Mouse (Mus musculus): ENCODE results near the gene Ttc9c. TPM values are rescaled to one million over a fixed set of nuclear protein-coding genes. Genes with fewer than 3 reads are reported as not detected.

Ttc9c gene
- polyA plus RNA-seq (2015; fragmentation: Nextera tagmentation; extraction: Ambion mirVana): 32.9 and 38.9 TPM in 2 replicates

DNA sequence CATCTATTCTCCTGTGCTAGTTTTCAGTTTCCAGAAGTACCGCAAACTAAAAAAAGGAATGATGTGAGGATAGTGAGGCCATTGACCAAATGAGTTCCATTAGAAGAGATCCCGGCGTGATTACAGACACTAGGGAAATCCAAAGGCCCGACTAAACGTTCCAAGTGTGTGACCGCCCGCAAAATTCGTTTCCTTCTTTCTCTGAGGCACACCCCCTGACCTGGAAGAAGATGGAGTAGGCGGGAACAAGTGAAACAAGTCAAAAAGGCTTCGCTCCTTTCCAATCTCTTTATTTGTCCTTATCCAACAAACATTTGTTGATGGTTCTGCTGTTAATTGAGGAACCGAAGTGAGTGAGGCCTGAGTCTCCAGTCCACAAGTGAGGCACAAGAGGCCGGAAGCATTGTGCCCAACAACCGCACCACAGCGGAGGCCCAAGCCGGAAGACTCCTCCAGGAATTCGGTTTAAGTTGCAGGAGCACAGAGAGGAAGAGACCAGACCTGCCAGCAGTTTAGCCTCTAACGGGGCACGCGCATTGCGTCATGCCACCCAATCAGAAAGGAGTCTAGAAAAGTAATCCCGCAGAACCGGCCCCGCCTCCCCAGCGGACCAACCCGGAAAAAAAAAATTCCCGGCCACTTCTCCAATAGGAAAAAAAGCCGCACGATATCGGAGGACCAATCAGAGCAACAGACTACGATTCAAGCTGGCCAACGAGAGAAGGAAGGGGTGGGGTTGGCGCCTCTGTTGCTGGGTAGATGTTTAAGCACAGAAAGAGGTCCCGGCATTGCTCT, at the start of gene Ttc9c:
Gene Ttc9c, minus strand, starts transcription at position 533 of the 795 bp plus-strand sequence.
- Histone ChIP-seq H3K4me2 (peak within 1 kb of the TSS; percentile 88), H3K36me3 (peaks cover 47% of the 10 kb centered on the region), H3K27me3 (replicated peaks) (no peaks in the 10 kb centered on the region), H3K9ac (peak within 1 kb of the TSS; percentile 99), H3K4me3 (peak within 1 kb of the TSS; percentile 99), H3K4me1 (peaks cover 42% of the 10 kb centered on the region), H3K27ac (replicated peaks) (peak within 1 kb of the TSS; percentile 99), H3K9me3 (no peaks in the 10 kb centered on the region)
- WGBS: under 1% methylated on average over 33 of the region's 33 CpGs
- ATAC-seq (ENCODE audit: extremely low read depth, insufficient number of reproducible peaks, low FRiP score, low TSS enrichment): peak; percentile 75

- H3K27ac ChIP-seq (replicated peaks): no peak overlapping the region
- 73% methylated on average over 6 of the region's 6 CpGs for WGBS
- H3K36me3 ChIP-seq: no peaks in the 10 kb centered on the region
- H3K9ac ChIP-seq: no peak overlapping the region
- H3K9me3 ChIP-seq: no peaks in the 10 kb centered on the region
- no peak for ATAC-seq (ENCODE audit: extremely low read depth, insufficient number of reproducible peaks, low FRiP score, low TSS enrichment)
- no peaks in the 10 kb centered on the region for H3K4me1 ChIP-seq
- H3K4me2 ChIP-seq: no peak overlapping the region
- H3K4me3 ChIP-seq: no peak overlapping the region
- no peaks in the 10 kb centered on the region for H3K27me3 ChIP-seq (replicated peaks)
These were observed 45.1 kb upstream of the Ttc9c start for GRCm38 (mm10) chr19:8864265-8864664.

DNA sequence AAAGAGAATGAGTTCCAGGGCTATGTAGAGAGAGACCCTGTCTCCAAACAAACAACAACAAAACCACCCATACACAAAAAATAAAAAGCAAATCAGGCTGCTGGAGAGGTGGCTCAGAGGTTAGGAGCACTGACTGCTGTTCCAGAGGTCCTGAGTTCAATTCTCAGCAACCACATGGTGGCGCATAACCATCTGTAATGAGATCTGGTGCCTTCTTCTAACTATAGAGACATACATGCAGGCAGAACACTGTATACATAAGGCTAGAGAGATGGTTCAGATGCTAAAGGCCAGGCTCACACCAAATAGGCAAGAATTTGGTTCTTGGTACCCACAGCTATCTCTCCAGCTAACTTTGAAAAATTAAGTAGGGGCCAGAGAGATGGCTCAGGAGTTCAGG, 39.9 kb upstream of the Ttc9c start:
- Histone ChIP-seq H3K9ac (no peak overlapping the region), H3K4me3 (no peak overlapping the region), H3K4me1 (no peaks in the 10 kb centered on the region), H3K36me3 (no peaks in the 10 kb centered on the region), H3K9me3 (no peaks in the 10 kb centered on the region), H3K27me3 (replicated peaks) (no peaks in the 10 kb centered on the region), H3K27ac (replicated peaks) (no peak overlapping the region), H3K4me2 (no peak overlapping the region)
- WGBS: 3% methylated on average over 1 of the region's 1 CpGs
- no peak for ATAC-seq (ENCODE audit: extremely low read depth, insufficient number of reproducible peaks, low FRiP score, low TSS enrichment)

- Histone ChIP-seq H3K9ac (no peak overlapping the region), H3K9me3 (no peaks in the 10 kb centered on the region), H3K27ac (replicated peaks) (no peak overlapping the region), H3K4me2 (no peak overlapping the region), H3K4me1 (no peaks in the 10 kb centered on the region), H3K27me3 (replicated peaks) (no peaks in the 10 kb centered on the region), H3K36me3 (no peaks in the 10 kb centered on the region), H3K4me3 (no peak overlapping the region)
- WGBS: 40% methylated on average over 4 of the region's 4 CpGs
- no peak for ATAC-seq (ENCODE audit: extremely low read depth, insufficient number of reproducible peaks, low FRiP score, low TSS enrichment)
These were observed 38.6 kb upstream of the Ttc9c start for GRCm38 (mm10) chr19:8857689-8858088.

DNA sequence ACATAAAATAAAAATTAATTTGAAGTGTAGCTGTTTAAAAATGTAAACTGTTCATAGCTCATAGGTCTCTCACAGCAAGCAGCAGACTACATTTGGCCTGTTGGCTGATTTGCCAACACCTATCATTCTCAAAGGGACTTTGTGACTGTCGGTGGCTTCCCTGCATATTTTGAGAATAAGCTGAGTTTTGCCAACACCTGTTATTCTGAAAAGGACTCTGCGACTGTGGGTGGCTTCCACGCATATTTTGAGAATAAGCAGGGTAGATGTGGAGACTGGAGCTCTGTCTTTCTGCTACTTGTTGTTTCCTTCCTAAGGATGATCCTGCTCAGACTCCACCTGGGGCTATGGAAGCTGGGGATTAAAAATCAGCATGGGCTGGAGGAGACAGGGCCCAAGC, 34.0 kb upstream of the Ttc9c start:
- Histone ChIP-seq H3K9ac (no peak overlapping the region), H3K27me3 (replicated peaks) (no peaks in the 10 kb centered on the region), H3K36me3 (peaks cover 10% of the 10 kb centered on the region), H3K9me3 (no peaks in the 10 kb centered on the region), H3K4me3 (no peak overlapping the region), H3K27ac (replicated peaks) (no peak overlapping the region), H3K4me1 (peaks cover 13% of the 10 kb centered on the region), H3K4me2 (no peak overlapping the region)
- WGBS: 74% methylated on average over 3 of the region's 3 CpGs
- ATAC-seq (ENCODE audit: extremely low read depth, insufficient number of reproducible peaks, low FRiP score, low TSS enrichment): no peak

DNA sequence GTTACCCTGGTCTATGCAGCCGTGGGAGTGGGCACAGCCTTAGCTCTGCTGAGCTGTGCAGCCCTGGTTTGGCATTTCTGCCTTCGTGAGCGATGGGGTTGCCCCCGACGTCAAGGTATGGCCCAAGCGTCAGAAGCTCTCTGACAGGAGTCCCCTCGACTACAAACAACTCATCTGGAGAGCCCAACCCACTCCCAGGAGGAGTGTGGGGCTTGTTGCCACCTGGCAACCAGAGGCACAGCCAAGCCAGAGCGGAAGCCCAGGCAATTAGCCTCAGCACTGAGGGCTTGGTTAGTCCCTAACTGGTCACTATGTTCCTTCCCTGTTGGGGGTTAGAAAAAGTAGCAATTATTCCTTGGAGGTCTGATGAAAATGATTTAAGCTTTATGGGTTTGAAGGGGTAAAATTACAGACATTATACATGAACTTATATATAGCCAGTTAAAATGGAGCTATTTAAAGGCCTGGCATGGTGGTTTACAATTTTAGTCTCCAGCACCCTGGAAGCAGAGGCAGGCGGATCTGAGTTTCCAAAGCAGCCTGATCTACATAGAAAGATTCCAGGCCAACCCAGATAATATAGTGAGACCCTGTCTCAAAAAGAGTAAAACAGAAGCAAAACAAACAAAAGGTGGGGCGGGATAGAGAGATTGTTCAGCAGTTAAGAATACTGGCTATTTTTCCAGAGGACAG, 33.2 kb upstream of the Ttc9c start:
- no peak for ATAC-seq (ENCODE audit: extremely low read depth, insufficient number of reproducible peaks, low FRiP score, low TSS enrichment)
- Histone ChIP-seq H3K9me3 (no peaks in the 10 kb centered on the region), H3K27me3 (replicated peaks) (no peaks in the 10 kb centered on the region), H3K4me2 (no peak overlapping the region), H3K4me1 (peaks cover 13% of the 10 kb centered on the region), H3K4me3 (no peak overlapping the region), H3K36me3 (peaks cover 18% of the 10 kb centered on the region), H3K9ac (no peak overlapping the region), H3K27ac (replicated peaks) (no peak overlapping the region)
- WGBS: 53% methylated on average over 10 of the region's 10 CpGs

GRCm38 (mm10) chr19:8851639-8852038, 32.5 kb upstream of the Ttc9c start:
- Histone ChIP-seq H3K36me3 (peaks cover 25% of the 10 kb centered on the region), H3K27ac (replicated peaks) (no peak overlapping the region), H3K9me3 (no peaks in the 10 kb centered on the region), H3K9ac (no peak overlapping the region), H3K4me1 (peaks cover 13% of the 10 kb centered on the region), H3K4me3 (no peak overlapping the region), H3K4me2 (no peak overlapping the region), H3K27me3 (replicated peaks) (no peaks in the 10 kb centered on the region)
- ATAC-seq (ENCODE audit: extremely low read depth, insufficient number of reproducible peaks, low FRiP score, low TSS enrichment): no peak
- 46% methylated on average over 7 of the region's 7 CpGs for WGBS

- no peaks in the 10 kb centered on the region for H3K9me3 ChIP-seq
- H3K27ac ChIP-seq (replicated peaks): peak within 1 kb of the TSS; percentile 61
- peaks cover 37% of the 10 kb centered on the region for H3K36me3 ChIP-seq
- H3K4me2 ChIP-seq: peak within 1 kb of the TSS; percentile 47
- 17% methylated on average over 7 of the region's 7 CpGs for WGBS
- no peak for ATAC-seq (ENCODE audit: extremely low read depth, insufficient number of reproducible peaks, low FRiP score, low TSS enrichment)
- H3K27me3 ChIP-seq (replicated peaks): no peaks in the 10 kb centered on the region
- H3K4me1 ChIP-seq: peaks cover 13% of the 10 kb centered on the region
- H3K4me3 ChIP-seq: peak within 1 kb of the TSS; percentile 13
- H3K9ac ChIP-seq: peak within 1 kb of the TSS; percentile 62
These were observed 31.3 kb upstream of the Ttc9c start, which contains the start of gene Lrrn4cl for GRCm38 (mm10) chr19:8850402-8850901. TSS of gene Lrrn4cl (plus strand) at chr19:8850768.

GRCm38 (mm10) chr19:8848356-8848755, 29.2 kb upstream of the Ttc9c start:
- H3K4me1 ChIP-seq: peaks cover 13% of the 10 kb centered on the region
- no peak overlapping the region for H3K4me3 ChIP-seq
- no peak overlapping the region for H3K9ac ChIP-seq
- no peak overlapping the region for H3K27ac ChIP-seq (replicated peaks)
- H3K27me3 ChIP-seq (replicated peaks): no peaks in the 10 kb centered on the region
- H3K9me3 ChIP-seq: no peaks in the 10 kb centered on the region
- H3K36me3 ChIP-seq: peaks cover 49% of the 10 kb centered on the region
- H3K4me2 ChIP-seq: no peak overlapping the region
- WGBS: 80% methylated on average over 5 of the region's 5 CpGs
- ATAC-seq (ENCODE audit: extremely low read depth, insufficient number of reproducible peaks, low FRiP score, low TSS enrichment): no peak

DNA sequence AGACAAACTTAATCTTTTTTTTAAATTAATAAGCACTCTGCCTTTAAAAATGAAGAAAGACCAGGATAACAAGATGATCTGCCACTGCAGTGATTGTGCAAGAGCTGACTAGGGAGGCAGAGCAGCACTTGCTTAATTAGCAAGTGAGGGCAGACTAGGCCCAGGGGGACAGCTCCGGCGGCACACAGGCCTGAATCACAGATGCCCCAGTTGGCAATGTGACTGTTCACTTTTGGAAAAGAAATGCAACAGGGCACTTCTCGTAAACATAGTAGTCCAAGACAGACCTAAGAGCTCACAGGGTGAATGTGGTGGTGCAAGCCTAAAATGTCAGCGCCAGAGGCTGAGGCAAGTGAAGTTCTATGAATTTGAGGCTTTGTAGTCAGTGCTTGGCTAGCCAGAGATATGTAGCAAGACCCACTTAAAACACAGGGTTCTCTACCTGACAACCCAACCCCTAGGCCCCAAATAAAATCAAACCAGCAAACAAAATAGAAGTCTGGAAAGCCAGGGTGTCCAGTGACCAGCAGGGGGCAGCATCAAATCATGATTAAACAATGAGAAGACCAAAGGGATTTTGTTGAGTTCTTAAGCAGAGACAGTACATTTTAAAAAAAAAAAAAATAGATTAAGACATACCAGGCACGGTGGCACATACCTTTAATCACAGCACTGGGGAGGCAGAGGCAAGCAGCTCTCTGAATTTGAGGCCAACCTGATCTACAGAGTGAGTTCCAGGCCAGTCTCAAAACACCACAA, 25.4 kb upstream of the Ttc9c start:
- Histone ChIP-seq H3K4me1 (peaks cover 17% of the 10 kb centered on the region), H3K9me3 (no peaks in the 10 kb centered on the region), H3K4me2 (no peak overlapping the region), H3K9ac (no peak overlapping the region; the same call in 1 of the 2 replicates), H3K27me3 (replicated peaks) (no peaks in the 10 kb centered on the region), H3K4me3 (no peak overlapping the region), H3K36me3 (peaks cover 58% of the 10 kb centered on the region), H3K27ac (replicated peaks) (no peak overlapping the region)
- no peak for ATAC-seq (ENCODE audit: extremely low read depth, insufficient number of reproducible peaks, low FRiP score, low TSS enrichment)
- WGBS: 65% methylated on average over 5 of the region's 5 CpGs

- Histone ChIP-seq H3K4me2 (no peak overlapping the region), H3K27me3 (replicated peaks) (no peaks in the 10 kb centered on the region), H3K4me1 (peaks cover 33% of the 10 kb centered on the region), H3K4me3 (no peak overlapping the region), H3K27ac (replicated peaks) (no peak overlapping the region), H3K9ac (no peak overlapping the region), H3K36me3 (peaks cover 46% of the 10 kb centered on the region), H3K9me3 (no peaks in the 10 kb centered on the region)
- 85% methylated on average over 6 of the region's 6 CpGs for WGBS
- ATAC-seq (ENCODE audit: extremely low read depth, insufficient number of reproducible peaks, low FRiP score, low TSS enrichment): no peak
These were observed 23.8 kb upstream of the Ttc9c start for GRCm38 (mm10) chr19:8842961-8843360.

Measured in heart, embryonic 13.5 days (tissue).